Comparison of ENCODE assay signal across 22 mouse cellular contexts in genomic region chr4:122982537-122982936, GRCm38 (mm10). TPM values are rescaled to one million over a fixed set of nuclear protein-coding genes. Genes with fewer than 3 reads are reported as not detected.
DNase-seq lines count a peak whose midpoint lies in the region; ATAC-seq and TF ChIP-seq lines count a peak whose summit lies in the region.
"Had no signal": no experiment of that assay in that cellular context is flagged by ENCODE, and none has a peak within 500 bp of the region (broad histone marks: within the 10 kb centered on the region; RNA-seq: fewer than 3 reads in every experiment).

No protein-coding gene starts in this region.

- H3K4me1 ChIP-seq in forebrain, embryonic 13.5 days = peaks cover 9% of the 10 kb centered on the region
- H3K4me1 ChIP-seq in forebrain, embryonic 11.5 days (replicated peaks; ENCODE audit: control insufficient read depth, insufficient read depth, low read length) = peaks cover 2% of the 10 kb centered on the region; the same call in 1 of the 2 replicates
- H3K4me1 ChIP-seq in intestine, postnatal 0 days (replicated peaks; ENCODE audit: control insufficient read depth, insufficient read depth, low read length) = peaks cover 7% of the 10 kb centered on the region; the same call in 1 of the 2 replicates
- H3K4me1 ChIP-seq in intestine, embryonic 16.5 days (ENCODE audit: control insufficient read depth, insufficient read depth, low read length) = peaks cover 11% of the 10 kb centered on the region; the same call in 1 of the 2 replicates
- peaks cover 0 to 4% of the 10 kb centered on the region in 2 experiments; a peak in 1 of 4 replicates for H3K4me1 ChIP-seq in ES-E14 (ENCODE audit: control insufficient read depth in 2 of 2, insufficient read depth in 2 of 2, low read length in 2 of 2, poor library complexity in 1 of 2)
- H3K4me1 ChIP-seq in liver, embryonic 11.5 days (replicated peaks; ENCODE audit: control insufficient read depth, insufficient read depth, low read length) = 0 out of 2 replicates have a peak, but pooled peaks cover 2% of the 10 kb centered on the region

- 69% methylated on average over 3 of the region's 3 CpGs for WGBS in forebrain, embryonic 13.5 days
- WGBS in forebrain, embryonic 11.5 days = 70% methylated on average over 3 of the region's 3 CpGs
- 76% methylated on average over 3 of the region's 3 CpGs for WGBS in intestine, postnatal 0 days
- 77% methylated on average over 3 of the region's 3 CpGs for WGBS in intestine, embryonic 16.5 days
- WGBS in liver, embryonic 11.5 days = 73% methylated on average over 3 of the region's 3 CpGs

- no peak overlapping the region for H3K4me3 ChIP-seq in forebrain, embryonic 13.5 days
- no peak overlapping the region for H3K4me3 ChIP-seq in forebrain, embryonic 11.5 days (ENCODE audit: low read depth, low read length)
- no peak overlapping the region for H3K4me3 ChIP-seq in intestine, postnatal 0 days (ENCODE audit: low read depth, low read length)
- no peak overlapping the region for H3K4me3 ChIP-seq in intestine, embryonic 16.5 days (ENCODE audit: low read length)
- H3K4me3 ChIP-seq in ES-E14 (ENCODE audit: insufficient read depth in 1 of 2, low read depth in 1 of 2, low read length in 2 of 2, poor library complexity in 1 of 2, severe bottlenecking in 1 of 2) = no peak overlapping the region
- H3K4me3 ChIP-seq in liver, embryonic 11.5 days (ENCODE audit: low read depth, low read length) = no peak overlapping the region
- H3K4me3 ChIP-seq: heart, adult 2 months; heart, embryonic 15.5 days had no signal

- no peaks in the 10 kb centered on the region for H3K36me3 ChIP-seq in forebrain, embryonic 13.5 days (ENCODE audit: poor library complexity, severe bottlenecking)
- H3K36me3 ChIP-seq in forebrain, embryonic 11.5 days (ENCODE audit: control insufficient read depth, insufficient read depth, low read length) = no peaks in the 10 kb centered on the region
- no peaks in the 10 kb centered on the region for H3K36me3 ChIP-seq in intestine, postnatal 0 days (ENCODE audit: control insufficient read depth, insufficient read depth)
- H3K36me3 ChIP-seq in intestine, embryonic 16.5 days (ENCODE audit: control insufficient read depth, insufficient read depth, low read length) = no peaks in the 10 kb centered on the region
- H3K36me3 ChIP-seq in ES-E14 (ENCODE audit: control insufficient read depth, insufficient read depth, low read length, poor library complexity, severe bottlenecking) = no peaks in the 10 kb centered on the region
- no peaks in the 10 kb centered on the region for H3K36me3 ChIP-seq in liver, embryonic 11.5 days (ENCODE audit: control insufficient read depth, insufficient read depth, low read length)
- H3K36me3 ChIP-seq: embryonic facial prominence, embryonic 12.5 days; forebrain, embryonic 15.5 days; G1E; heart, embryonic 15.5 days had no signal

- no peak overlapping the region for H3K27ac ChIP-seq in forebrain, embryonic 13.5 days
- H3K27ac ChIP-seq in forebrain, embryonic 11.5 days (ENCODE audit: low read depth, low read length) = no peak overlapping the region
- H3K27ac ChIP-seq in intestine, postnatal 0 days (ENCODE audit: low read depth, low read length) = peak overlapping the region; percentile 82; the same call in 1 of the 2 replicates
- H3K27ac ChIP-seq in intestine, embryonic 16.5 days (ENCODE audit: low read length) = no peak overlapping the region
- H3K27ac ChIP-seq in ES-E14 (ENCODE audit: insufficient read depth, low read depth, low read length, poor library complexity, severe bottlenecking) = no peak overlapping the region
- H3K27ac ChIP-seq in liver, embryonic 11.5 days (ENCODE audit: low read depth, low read length) = no peak overlapping the region
- H3K27ac ChIP-seq: embryonic facial prominence, embryonic 12.5 days; forebrain, embryonic 15.5 days; heart, adult 2 months; heart, embryonic 15.5 days had no signal

- peaks cover 13% of the 10 kb centered on the region for H3K27me3 ChIP-seq in forebrain, embryonic 13.5 days
- peaks cover 2% of the 10 kb centered on the region; the same call in 1 of the 2 replicates for H3K27me3 ChIP-seq in forebrain, embryonic 11.5 days (ENCODE audit: control insufficient read depth, insufficient read depth, low read length)
- H3K27me3 ChIP-seq in intestine, postnatal 0 days (replicated peaks; ENCODE audit: control insufficient read depth, insufficient read depth, low read length) = peaks cover 2% of the 10 kb centered on the region; the same call in 1 of the 2 replicates
- peaks cover 9% of the 10 kb centered on the region for H3K27me3 ChIP-seq in intestine, embryonic 16.5 days (replicated peaks; ENCODE audit: control insufficient read depth, insufficient read depth, low read length)
- peaks cover 21% of the 10 kb centered on the region for H3K27me3 ChIP-seq in liver, embryonic 11.5 days (replicated peaks; ENCODE audit: control insufficient read depth, insufficient read depth, low read length)

- in situ Hi-C loops in ES-E14 (cut with MboI; ENCODE audit: low sequenced_read_pairs in 2 of 2, unreplicated experiment in 2 of 2) = no loop called here

- H3K9ac ChIP-seq in forebrain, embryonic 13.5 days = no peak overlapping the region
- H3K9ac ChIP-seq in forebrain, embryonic 11.5 days (ENCODE audit: low read length) = no peak overlapping the region
- H3K9ac ChIP-seq in intestine, postnatal 0 days (ENCODE audit: low read depth, low read length) = no peak overlapping the region
- no peak overlapping the region for H3K9ac ChIP-seq in intestine, embryonic 16.5 days (ENCODE audit: low read depth, low read length)
- H3K9ac ChIP-seq in ES-E14 (ENCODE audit: insufficient read depth, low read depth, low read length, poor library complexity, severe bottlenecking) = no peak overlapping the region
- H3K9ac ChIP-seq in liver, embryonic 11.5 days (ENCODE audit: low read depth, low read length) = no peak overlapping the region
- H3K9ac ChIP-seq: embryonic facial prominence, embryonic 12.5 days; forebrain, embryonic 15.5 days; heart, embryonic 15.5 days had no signal

- DNase-seq in forebrain, embryonic 11.5 days (ENCODE audit: low spot score) = no peak
- DNase-seq in ES-E14 (ENCODE audit: low read depth, low spot score) = no peak
- no peak for DNase-seq in liver, embryonic 11.5 days (ENCODE audit: low spot score)
- DNase-seq: adrenal gland, postnatal 10 days; cerebellum, adult 2 months; cerebellum, postnatal 14 days; gastrocnemius, postnatal 10 days; heart, adult 2 months; heart, postnatal 14 days; kidney, adult 11 months; kidney, adult 9 months had no signal

- H3K9me3 ChIP-seq in forebrain, embryonic 13.5 days (replicated peaks) = no peaks in the 10 kb centered on the region
- H3K9me3 ChIP-seq in forebrain, embryonic 11.5 days (ENCODE audit: control insufficient read depth, low read length) = no peaks in the 10 kb centered on the region
- no peaks in the 10 kb centered on the region for H3K9me3 ChIP-seq in intestine, postnatal 0 days (ENCODE audit: control insufficient read depth)
- H3K9me3 ChIP-seq in intestine, embryonic 16.5 days (ENCODE audit: control insufficient read depth, low read length) = no peaks in the 10 kb centered on the region
- H3K9me3 ChIP-seq in ES-E14 (ENCODE audit: control insufficient read depth, insufficient read depth, low read depth, low read length) = no peaks in the 10 kb centered on the region
- H3K9me3 ChIP-seq in liver, embryonic 11.5 days (ENCODE audit: control insufficient read depth, low read length) = no peaks in the 10 kb centered on the region
- H3K9me3 ChIP-seq: embryonic facial prominence, embryonic 12.5 days; forebrain, embryonic 15.5 days; G1E; heart, embryonic 15.5 days had no signal

- no peak for TF ChIP-seq CTCF in intestine, postnatal 0 days (IDR thresholded peaks at IDR 0.05; ENCODE audit: low read depth)

- no peak for ATAC-seq in forebrain, embryonic 13.5 days
- no peak for ATAC-seq in forebrain, embryonic 11.5 days (replicated peaks; ENCODE audit: low FRiP score)
- ATAC-seq in intestine, postnatal 0 days = no peak
- no peak for ATAC-seq in intestine, embryonic 16.5 days
- peak; percentile 16 for ATAC-seq in granulocyte monocyte progenitor cell, adult 5-6 weeks (replicated peaks; ENCODE audit: poor library complexity, severe bottlenecking)
- ATAC-seq in liver, embryonic 11.5 days (replicated peaks; ENCODE audit: low FRiP score) = no peak
- no peak for ATAC-seq in megakaryocyte progenitor cell, adult 5-6 weeks (replicated peaks; ENCODE audit: poor library complexity)
- ATAC-seq: forebrain, embryonic 15.5 days had no signal

- H3K4me2 ChIP-seq in forebrain, embryonic 13.5 days = peak overlapping the region; percentile 48; the same call in 1 of the 2 replicates
- no peak overlapping the region for H3K4me2 ChIP-seq in forebrain, embryonic 11.5 days (ENCODE audit: low read depth, low read length, severe bottlenecking)
- no peak overlapping the region for H3K4me2 ChIP-seq in intestine, postnatal 0 days (replicated peaks; ENCODE audit: low read depth)
- H3K4me2 ChIP-seq in intestine, embryonic 16.5 days (ENCODE audit: low read depth, low read length) = no peak overlapping the region
- H3K4me2 ChIP-seq in liver, embryonic 11.5 days = no peak overlapping the region

RNA-seq across cellular contexts. Expression of gene Mycl, which starts 12.9 kb away (rescaled TPM):
- 59.3 and 63.3 TPM in 2 replicates for polyA plus RNA-seq in forebrain, embryonic 13.5 days (2015; fragmentation: Nextera tagmentation; extraction: Ambion mirVana)
- polyA plus RNA-seq in forebrain, embryonic 11.5 days (2014; fragmentation: Nextera tagmentation; extraction: Ambion mirVana) = 66.8 and 69.5 TPM in 2 replicates
- 2.5 and 2.9 TPM in 2 replicates for polyA plus RNA-seq in intestine, postnatal 0 days (2015; fragmentation: Nextera tagmentation; extraction: Ambion mirVana)
- 5.1 and 5.3 TPM in 2 replicates for polyA plus RNA-seq in intestine, embryonic 16.5 days (2015; fragmentation: Nextera tagmentation; extraction: Ambion mirVana)
- 6.8 and 7.3 TPM in 2 replicates for total RNA-seq in ES-E14 (2012; rRNA removed)
- total RNA-seq in granulocyte monocyte progenitor cell, adult 5-6 weeks (2014; fragmentation: Nextera tagmentation) = 1.5 and 4.4 TPM in 2 replicates
- total RNA-seq in granulocyte monocyte progenitor cell, adult 5-6 weeks (2017) = 0.21 and 0.78 TPM in 2 replicates
- polyA plus RNA-seq in liver, embryonic 11.5 days (2014; fragmentation: Nextera tagmentation; extraction: Ambion mirVana) = 3.1 and 4.0 TPM in 2 replicates
- total RNA-seq in megakaryocyte progenitor cell, adult 5-6 weeks (2015) = 0.12 and 0.54 TPM in 2 replicates
- total RNA-seq in megakaryocyte progenitor cell, adult 5-6 weeks (2017) = 0.54 and 2.0 TPM in 2 replicates
- total RNA-seq: hematopoietic stem cell, adult 5-6 weeks had no signal
- polyA plus RNA-seq: G1E had no signal

RNA-seq across cellular contexts. Expression of gene Mfsd2a, which starts 21.5 kb away (rescaled TPM):
- 26.7 and 28.2 TPM in 2 replicates for polyA plus RNA-seq in forebrain, embryonic 13.5 days (2015; fragmentation: Nextera tagmentation; extraction: Ambion mirVana)
- 22.5 TPM in 2 replicates for polyA plus RNA-seq in forebrain, embryonic 11.5 days (2014; fragmentation: Nextera tagmentation; extraction: Ambion mirVana)
- 189 and 247 TPM in 2 replicates for polyA plus RNA-seq in intestine, postnatal 0 days (2015; fragmentation: Nextera tagmentation; extraction: Ambion mirVana)
- polyA plus RNA-seq in intestine, embryonic 16.5 days (2015; fragmentation: Nextera tagmentation; extraction: Ambion mirVana) = 3.3 and 4.0 TPM in 2 replicates
- total RNA-seq in ES-E14 (2012; rRNA removed) = 3.7 and 4.3 TPM in 2 replicates
- not detected in 2 replicates for total RNA-seq in granulocyte monocyte progenitor cell, adult 5-6 weeks (2014; fragmentation: Nextera tagmentation)
- total RNA-seq in granulocyte monocyte progenitor cell, adult 5-6 weeks (2017) = 1.5 TPM in 1 of 2 replicates, not detected in the other
- 0.64 and 0.68 TPM in 2 replicates for polyA plus RNA-seq in liver, embryonic 11.5 days (2014; fragmentation: Nextera tagmentation; extraction: Ambion mirVana)
- 0.10 and 0.22 TPM in 2 replicates for total RNA-seq in megakaryocyte progenitor cell, adult 5-6 weeks (2015)
- 0.20 TPM in 1 of 2 replicates, not detected in the other for total RNA-seq in megakaryocyte progenitor cell, adult 5-6 weeks (2017)
- total RNA-seq: common myeloid progenitor, adult 5-6 weeks; hematopoietic stem cell, adult 5-6 weeks had no signal
- polyA plus RNA-seq: G1E had no signal

RNA-seq across cellular contexts. Expression of gene Trit1, which starts 33.9 kb away (rescaled TPM):
- polyA plus RNA-seq in forebrain, embryonic 13.5 days (2015; fragmentation: Nextera tagmentation; extraction: Ambion mirVana) = 26.0 and 31.9 TPM in 2 replicates
- 21.6 and 24.4 TPM in 2 replicates for polyA plus RNA-seq in forebrain, embryonic 11.5 days (2014; fragmentation: Nextera tagmentation; extraction: Ambion mirVana)
- 5.6 and 5.8 TPM in 2 replicates for polyA plus RNA-seq in intestine, postnatal 0 days (2015; fragmentation: Nextera tagmentation; extraction: Ambion mirVana)
- polyA plus RNA-seq in intestine, embryonic 16.5 days (2015; fragmentation: Nextera tagmentation; extraction: Ambion mirVana) = 12.7 and 16.0 TPM in 2 replicates
- 17.1 and 19.1 TPM in 2 replicates for total RNA-seq in ES-E14 (2012; rRNA removed)
- 10.8 and 21.5 TPM in 2 replicates for total RNA-seq in granulocyte monocyte progenitor cell, adult 5-6 weeks (2014; fragmentation: Nextera tagmentation)
- total RNA-seq in granulocyte monocyte progenitor cell, adult 5-6 weeks (2017) = 20.4 and 20.7 TPM in 2 replicates
- polyA plus RNA-seq in liver, embryonic 11.5 days (2014; fragmentation: Nextera tagmentation; extraction: Ambion mirVana) = 17.2 and 17.5 TPM in 2 replicates
- total RNA-seq in megakaryocyte progenitor cell, adult 5-6 weeks (2015) = 11.3 and 14.5 TPM in 2 replicates
- total RNA-seq in megakaryocyte progenitor cell, adult 5-6 weeks (2017) = 19.3 and 26.1 TPM in 2 replicates
